11 mouse cellular contexts compared by ENCODE assay signal in the genomic region with DNA sequence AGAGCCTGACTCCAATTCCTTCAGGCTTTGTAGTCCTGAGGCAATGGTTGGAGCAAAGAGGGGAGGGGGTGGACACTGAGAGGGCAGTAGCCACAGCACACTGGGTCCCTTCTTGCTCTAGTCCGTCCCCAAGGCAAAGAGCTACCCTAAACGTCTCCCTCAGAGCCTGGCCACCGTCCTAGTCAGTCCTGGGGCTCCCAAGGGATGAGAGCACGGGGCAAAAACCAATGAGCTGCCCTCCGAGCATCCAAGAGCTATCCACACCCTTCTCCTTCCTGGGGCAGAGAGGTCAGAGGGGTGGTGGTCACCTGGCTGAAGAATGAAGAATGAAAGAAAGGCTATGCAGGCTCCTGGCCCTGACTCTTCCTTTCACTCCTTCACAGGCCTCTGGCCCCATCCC.
DNase-seq lines count a peak whose midpoint lies in the region; ATAC-seq lines count a peak whose summit lies in the region.
"Had no signal": no experiment of that assay in that cellular context is flagged by ENCODE, and none has a peak within 500 bp of the region (broad histone marks: within the 10 kb centered on the region; RNA-seq: fewer than 3 reads in every experiment).

No protein-coding gene starts in this region.

- H3K27me3 ChIP-seq in forebrain, embryonic 14.5 days (replicated peaks; ENCODE audit: control insufficient read depth, insufficient read depth, low read length), result 0 out of 2 replicates have a peak, but pooled peaks cover 2% of the 10 kb centered on the region
- peaks cover 75% of the 10 kb centered on the region for H3K27me3 ChIP-seq in midbrain, embryonic 10.5 days (ENCODE audit: low read depth, poor library complexity, severe bottlenecking)

- peak; percentile 58 for DNase-seq in cerebellum, adult 9-10 months
- DNase-seq in cerebellum, postnatal 4 days (ENCODE audit: low spot score in 2 of 2), result no peak
- peak; percentile 24 for DNase-seq in brain, adult 2 months (ENCODE audit: low read depth, low spot score)
- no peak for DNase-seq in forebrain, embryonic 14.5 days (ENCODE audit: low spot score)
- peak; percentile 16 for DNase-seq in midbrain, embryonic 10.5 days (ENCODE audit: low spot score)
- no peak for DNase-seq in frontal cortex, postnatal 14 days (ENCODE audit: low spot score in 2 of 2)
- no peak for DNase-seq in adrenal gland, postnatal 14 days
- DNase-seq: gastrocnemius, postnatal 25 days; kidney, postnatal 36 days; lung, adult 18-20 months had no signal

- H3K9ac ChIP-seq in forebrain, embryonic 14.5 days (ENCODE audit: low read length), result peak overlapping the region; percentile 82

- WGBS in forebrain, embryonic 14.5 days, result 28% methylated on average over 5 of the region's 5 CpGs
- WGBS in midbrain, embryonic 10.5 days, result 17% methylated on average over 5 of the region's 5 CpGs

- ATAC-seq in forebrain, embryonic 14.5 days, result no peak
- ATAC-seq in megakaryocyte, adult 5-6 weeks (ENCODE audit: poor library complexity, severe bottlenecking), result no peak

- no peak overlapping the region for H3K27ac ChIP-seq in forebrain, embryonic 14.5 days (ENCODE audit: low read depth, low read length)
- H3K27ac ChIP-seq in midbrain, embryonic 10.5 days (replicated peaks), result 0 out of 2 replicates have a peak overlapping the region, but pooled peaks have one; percentile 28

- peaks cover 26% of the 10 kb centered on the region for H3K4me1 ChIP-seq in forebrain, embryonic 14.5 days (ENCODE audit: control insufficient read depth, insufficient read depth, low read length)
- peaks cover 39% of the 10 kb centered on the region for H3K4me1 ChIP-seq in midbrain, embryonic 10.5 days

- peak overlapping the region; percentile 87 for H3K4me2 ChIP-seq in forebrain, embryonic 14.5 days (ENCODE audit: low read length)

- H3K9me3 ChIP-seq in forebrain, embryonic 14.5 days (replicated peaks; ENCODE audit: control insufficient read depth, low read length), result no peaks in the 10 kb centered on the region
- H3K9me3 ChIP-seq in midbrain, embryonic 10.5 days (replicated peaks), result no peaks in the 10 kb centered on the region

- H3K36me3 ChIP-seq in forebrain, embryonic 14.5 days (ENCODE audit: control insufficient read depth, insufficient read depth, low read length), result no peaks in the 10 kb centered on the region
- no peaks in the 10 kb centered on the region for H3K36me3 ChIP-seq in midbrain, embryonic 10.5 days

- peak overlapping the region; percentile 63 for H3K4me3 ChIP-seq in forebrain, embryonic 14.5 days (ENCODE audit: low read depth, low read length)
- H3K4me3 ChIP-seq in midbrain, embryonic 10.5 days, result peak overlapping the region; percentile 67

Comparison
In these comparisons a context has a peak if more than half of its experiments do, and no peak if none do; other contexts are left out.
1. DNase-seq: peak in cerebellum, adult 9-10 months (single experiment), brain, adult 2 months (single experiment) and midbrain, embryonic 10.5 days (single experiment); none in cerebellum, postnatal 4 days (0 of 2), forebrain, embryonic 14.5 days (single experiment), frontal cortex, postnatal 14 days (0 of 2) and adrenal gland, postnatal 14 days (single experiment).